Mouse (Mus musculus): ENCODE data around the gene Zfp128. TPM values are rescaled to one million over a fixed set of nuclear protein-coding genes. Genes with fewer than 3 reads are reported as not detected.

The Zfp128 gene
- polyA plus RNA-seq, 1 experiment from 2014 or later, result 8.9 TPM

DNA sequence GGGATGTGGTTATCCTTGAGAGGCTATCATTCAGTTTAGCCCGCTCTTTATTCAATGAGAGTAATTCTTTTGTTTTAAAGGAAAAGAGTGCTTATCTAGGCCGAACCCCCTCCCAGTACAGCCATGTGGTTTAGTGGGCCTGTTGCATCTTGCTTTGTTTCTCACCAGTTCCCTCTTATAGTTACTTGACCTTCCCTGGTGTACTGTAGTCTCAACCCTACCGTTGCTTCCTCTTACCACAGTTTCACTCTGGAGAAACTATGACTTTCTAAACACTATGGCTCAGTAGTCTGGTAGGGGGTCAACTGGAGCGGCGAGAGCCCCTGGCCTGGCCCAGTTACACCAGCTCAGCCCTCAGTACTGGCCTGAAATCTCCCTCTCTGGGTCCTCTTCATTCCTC, 6.6 kb downstream of the Zfp128 start:
- no peak overlapping the region for H3K27ac ChIP-seq (ENCODE audit: low read depth, low read length)
- no peaks in the 10 kb centered on the region for H3K27me3 ChIP-seq (replicated peaks; ENCODE audit: control insufficient read depth, insufficient read depth, low read length)
- H3K4me1 ChIP-seq (ENCODE audit: control insufficient read depth, insufficient read depth, low read length), result no peaks in the 10 kb centered on the region; the same call in 1 of the 2 replicates
- no peak overlapping the region for H3K4me3 ChIP-seq (ENCODE audit: low read depth, low read length)
- H3K9ac ChIP-seq (ENCODE audit: low read length), result no peak overlapping the region
- no peak for ATAC-seq
- no peaks in the 10 kb centered on the region for H3K9me3 ChIP-seq (replicated peaks; ENCODE audit: control insufficient read depth, low read length)
- H3K4me2 ChIP-seq (ENCODE audit: low read length), result no peak overlapping the region
- no peak for DNase-seq (ENCODE audit: low spot score)
- H3K36me3 ChIP-seq (ENCODE audit: control insufficient read depth, insufficient read depth, low read length), result peaks cover 75% of the 10 kb centered on the region
- 98% methylated on average over 5 of the region's 5 CpGs for WGBS

DNA sequence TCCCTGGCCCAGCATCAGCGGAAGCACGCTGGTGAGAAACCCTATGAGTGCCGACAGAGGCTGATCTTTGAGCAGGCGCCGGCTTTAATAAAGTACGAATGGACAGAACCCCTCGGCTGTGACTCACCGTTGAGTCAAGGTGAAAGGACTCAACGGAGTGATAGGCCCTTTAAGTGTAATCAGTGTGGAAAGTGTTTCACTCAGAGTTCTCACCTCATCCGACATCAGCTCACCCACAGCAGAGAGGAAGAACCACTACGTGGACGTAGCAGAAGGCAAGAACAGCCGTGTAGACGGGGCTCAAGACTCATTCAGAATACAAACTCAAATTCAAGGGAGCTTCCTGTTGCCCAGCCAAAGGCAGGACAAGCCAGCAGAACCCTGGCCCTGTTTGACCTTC, 10.0 kb downstream of the Zfp128 start:
- Histone ChIP-seq H3K27me3 (replicated peaks; ENCODE audit: control insufficient read depth, insufficient read depth, low read length) (no peaks in the 10 kb centered on the region), H3K4me1 (ENCODE audit: control insufficient read depth, insufficient read depth, low read length) (no peaks in the 10 kb centered on the region), H3K27ac (ENCODE audit: low read depth, low read length) (no peak overlapping the region), H3K4me2 (ENCODE audit: low read length) (no peak overlapping the region), H3K36me3 (ENCODE audit: control insufficient read depth, insufficient read depth, low read length) (peaks cover 56% of the 10 kb centered on the region), H3K4me3 (ENCODE audit: low read depth, low read length) (no peak overlapping the region), H3K9ac (ENCODE audit: low read length) (no peak overlapping the region), H3K9me3 (replicated peaks; ENCODE audit: control insufficient read depth, low read length) (no peaks in the 10 kb centered on the region)
- 93% methylated on average over 14 of the region's 14 CpGs for WGBS
- no peak for ATAC-seq
- DNase-seq (ENCODE audit: low spot score), result no peak

DNA sequence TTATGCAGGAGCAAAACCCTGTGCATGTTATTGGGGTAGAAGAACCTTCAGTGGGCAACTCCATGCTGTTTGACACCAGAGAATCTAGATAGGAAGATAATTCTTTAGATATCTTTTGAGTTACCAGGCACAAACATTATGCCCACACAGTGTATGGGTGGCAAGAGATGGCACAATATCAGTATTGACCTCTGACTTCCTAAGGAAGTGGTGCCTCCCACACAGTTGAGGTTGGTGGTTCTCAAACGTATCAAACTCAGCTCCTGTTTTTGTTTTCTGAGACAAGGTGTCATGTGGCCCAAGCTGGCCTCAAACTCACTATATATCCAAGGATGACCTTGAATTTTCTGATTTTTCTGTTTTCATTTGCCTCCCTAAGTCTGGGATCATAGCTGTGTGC, 10.4 kb downstream of the Zfp128 start:
- Histone ChIP-seq H3K27me3 (replicated peaks; ENCODE audit: control insufficient read depth, insufficient read depth, low read length) (no peaks in the 10 kb centered on the region), H3K4me1 (ENCODE audit: control insufficient read depth, insufficient read depth, low read length) (no peaks in the 10 kb centered on the region), H3K4me2 (ENCODE audit: low read length) (no peak overlapping the region), H3K4me3 (ENCODE audit: low read depth, low read length) (no peak overlapping the region), H3K36me3 (ENCODE audit: control insufficient read depth, insufficient read depth, low read length) (peaks cover 52% of the 10 kb centered on the region), H3K9me3 (replicated peaks; ENCODE audit: control insufficient read depth, low read length) (no peaks in the 10 kb centered on the region), H3K27ac (ENCODE audit: low read depth, low read length) (no peak overlapping the region), H3K9ac (ENCODE audit: low read length) (no peak overlapping the region)
- no peak for ATAC-seq
- no peak for DNase-seq (ENCODE audit: low spot score)
- 88% methylated on average over 1 of the region's 1 CpGs for WGBS

DNA sequence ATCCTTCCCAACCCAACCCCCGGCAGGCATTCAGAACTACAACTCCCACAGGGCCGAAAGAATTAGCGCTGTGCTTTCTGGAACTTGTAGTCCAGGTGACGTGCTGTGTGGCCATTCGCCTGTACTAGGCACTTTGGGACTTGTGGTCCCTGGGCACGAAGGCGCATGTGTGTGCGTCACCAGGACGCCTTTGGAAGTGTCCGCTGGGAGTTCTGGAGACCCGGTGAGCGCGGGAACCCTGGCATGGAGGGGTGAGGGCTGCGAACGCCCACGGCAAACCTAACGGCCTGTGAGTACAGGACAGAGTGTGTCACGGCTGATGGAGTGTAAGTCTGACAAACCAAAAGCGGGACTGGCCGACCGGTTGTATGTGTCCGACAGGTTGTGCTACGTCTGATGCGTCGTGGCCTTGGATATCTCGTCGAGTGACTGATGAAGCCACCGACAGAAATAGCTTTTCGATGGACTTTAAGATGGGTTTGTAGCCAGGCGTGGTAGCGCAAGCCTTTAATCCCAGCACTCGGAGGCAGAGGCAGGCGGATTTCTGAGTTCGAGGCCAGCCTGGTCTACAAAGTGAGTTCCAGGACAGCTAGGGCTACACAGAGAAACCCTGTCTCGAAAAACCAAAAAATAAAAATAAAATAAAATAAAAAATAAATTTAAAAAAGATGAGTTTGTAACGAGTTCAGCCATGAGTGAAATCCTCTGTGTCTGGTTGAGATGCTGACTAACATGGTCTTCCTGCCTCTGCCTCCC, 16.9 kb downstream of the Zfp128 start, which contains the start of gene Zscan22:
TSS of gene Zscan22 (plus strand) at position 161 of the 756 bp plus-strand sequence.
- DNase-seq (ENCODE audit: low spot score), result peak; percentile 99
- H3K4me2 ChIP-seq (ENCODE audit: low read length), result peak within 1 kb of the TSS; percentile 48
- no peak within 1 kb of the TSS for H3K27ac ChIP-seq (ENCODE audit: low read depth, low read length)
- peak within 1 kb of the TSS; percentile 65 for H3K4me3 ChIP-seq (ENCODE audit: low read depth, low read length)
- no peaks in the 10 kb centered on the region for H3K9me3 ChIP-seq (replicated peaks; ENCODE audit: control insufficient read depth, low read length)
- WGBS, result 7% methylated on average over 36 of the region's 36 CpGs
- peak within 1 kb of the TSS; percentile 70 for H3K9ac ChIP-seq (ENCODE audit: low read length)
- ATAC-seq, result peak; percentile 100
- H3K36me3 ChIP-seq (ENCODE audit: control insufficient read depth, insufficient read depth, low read length), result 0 out of 2 replicates have a peak, but pooled peaks cover 5% of the 10 kb centered on the region
- no peaks in the 10 kb centered on the region for H3K27me3 ChIP-seq (replicated peaks; ENCODE audit: control insufficient read depth, insufficient read depth, low read length)
- H3K4me1 ChIP-seq (ENCODE audit: control insufficient read depth, insufficient read depth, low read length), result peaks cover 8% of the 10 kb centered on the region; the same call in 1 of the 2 replicates

DNA sequence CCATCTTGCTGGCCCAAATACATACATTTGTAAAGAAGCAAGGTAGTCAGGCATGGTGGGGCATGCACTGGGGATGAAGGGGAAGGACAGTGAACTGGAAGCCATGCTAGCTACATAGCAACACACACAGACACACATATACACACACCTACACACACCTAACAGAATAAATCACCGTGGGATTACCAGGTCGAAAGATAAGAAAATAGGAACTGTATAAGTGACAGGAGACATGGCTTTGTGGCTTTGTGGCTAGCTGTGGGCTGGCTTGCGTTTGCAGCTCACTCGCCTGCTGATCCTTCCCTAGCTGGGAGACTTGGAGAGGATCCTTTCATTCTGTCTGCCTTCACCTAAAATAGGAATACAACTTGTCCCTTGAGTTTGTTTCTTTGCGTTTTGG, 20.5 kb downstream of the Zfp128 start:
- Histone ChIP-seq H3K4me3 (ENCODE audit: low read depth, low read length) (no peak overlapping the region), H3K9me3 (replicated peaks; ENCODE audit: control insufficient read depth, low read length) (no peaks in the 10 kb centered on the region), H3K27ac (ENCODE audit: low read depth, low read length) (no peak overlapping the region), H3K4me2 (ENCODE audit: low read length) (no peak overlapping the region), H3K4me1 (ENCODE audit: control insufficient read depth, insufficient read depth, low read length) (peaks cover 8% of the 10 kb centered on the region; the same call in 1 of the 2 replicates), H3K9ac (ENCODE audit: low read length) (no peak overlapping the region), H3K36me3 (ENCODE audit: control insufficient read depth, insufficient read depth, low read length) (peaks cover 34% of the 10 kb centered on the region), H3K27me3 (replicated peaks; ENCODE audit: control insufficient read depth, insufficient read depth, low read length) (no peaks in the 10 kb centered on the region)
- ATAC-seq, result no peak
- DNase-seq (ENCODE audit: low spot score), result no peak
- 96% methylated on average over 5 of the region's 5 CpGs for WGBS

DNA sequence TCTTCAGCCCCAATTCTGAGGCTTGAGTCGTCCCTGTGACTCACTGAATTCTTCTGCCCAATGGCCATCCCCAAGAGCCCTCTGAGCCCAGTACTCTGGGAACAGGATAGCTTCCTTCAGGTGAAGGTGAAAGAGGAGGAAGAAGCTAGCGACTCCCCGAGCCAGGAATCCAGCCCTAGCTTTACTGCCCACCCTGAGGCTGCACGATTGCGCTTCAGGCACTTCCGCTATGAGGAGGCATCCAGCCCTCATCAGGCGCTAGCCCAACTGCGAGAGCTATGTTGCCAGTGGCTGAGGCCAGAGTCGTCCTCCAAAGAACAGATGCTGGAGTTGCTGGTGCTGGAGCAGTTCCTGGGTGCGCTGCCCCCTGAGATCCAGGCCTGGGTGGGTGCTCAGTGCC, 22.6 kb downstream of the Zfp128 start:
- ATAC-seq (no peak), DNase-seq (ENCODE audit: low spot score) (no peak)
- peaks cover 3% of the 10 kb centered on the region; the same call in 1 of the 2 replicates for H3K4me1 ChIP-seq (ENCODE audit: control insufficient read depth, insufficient read depth, low read length)
- H3K9me3 ChIP-seq (replicated peaks; ENCODE audit: control insufficient read depth, low read length), result no peaks in the 10 kb centered on the region
- peaks cover 55% of the 10 kb centered on the region for H3K36me3 ChIP-seq (ENCODE audit: control insufficient read depth, insufficient read depth, low read length)
- H3K4me2 ChIP-seq (ENCODE audit: low read length), result no peak overlapping the region
- no peak overlapping the region for H3K27ac ChIP-seq (ENCODE audit: low read depth, low read length)
- H3K9ac ChIP-seq (ENCODE audit: low read length), result no peak overlapping the region
- H3K4me3 ChIP-seq (ENCODE audit: low read depth, low read length), result no peak overlapping the region
- 54% methylated on average over 10 of the region's 10 CpGs for WGBS
- no peaks in the 10 kb centered on the region for H3K27me3 ChIP-seq (replicated peaks; ENCODE audit: control insufficient read depth, insufficient read depth, low read length)

DNA sequence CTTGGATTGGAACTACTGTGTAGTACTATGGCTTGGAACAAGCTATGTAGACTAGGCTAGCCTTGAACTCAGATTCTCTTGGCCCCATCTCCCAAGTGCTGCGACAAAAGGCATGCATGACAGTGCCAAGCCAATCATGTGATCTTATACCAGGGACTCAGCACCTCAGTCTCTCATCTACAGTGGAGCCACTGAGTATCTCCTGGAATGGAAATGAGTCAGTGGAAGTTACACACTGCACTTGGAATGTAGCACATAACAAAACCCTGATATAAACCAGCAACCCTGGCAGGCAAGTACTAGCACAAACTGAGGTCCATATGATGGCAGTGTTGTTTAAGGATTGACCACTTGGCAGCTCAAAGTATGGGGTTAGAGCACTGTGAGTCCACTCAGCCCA, 24.2 kb downstream of the Zfp128 start:
- WGBS, result 86% methylated on average over 1 of the region's 1 CpGs

DNA sequence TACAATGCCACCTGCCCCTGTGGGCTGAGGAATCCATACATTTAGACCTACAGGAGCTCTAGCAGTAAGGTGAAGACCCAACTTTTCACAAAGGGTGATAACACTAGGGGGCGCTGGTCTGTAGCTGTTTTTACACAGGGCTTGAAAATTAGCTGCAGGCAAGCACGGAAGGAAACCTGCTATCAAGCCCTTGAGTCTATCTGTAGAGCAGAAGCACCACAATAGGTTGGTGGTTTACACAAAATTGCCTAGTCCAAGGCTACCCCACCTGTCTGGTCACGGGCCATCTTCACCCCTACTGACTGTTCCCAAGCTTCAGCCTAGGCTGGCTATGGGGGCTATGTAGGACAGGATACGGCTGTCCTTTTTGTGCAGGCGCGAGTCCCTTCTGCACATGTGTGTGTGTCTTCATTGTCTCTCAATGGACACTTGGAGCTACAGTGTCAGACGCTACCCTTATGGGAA, 28.6 kb downstream of the Zfp128 start:
- DNase-seq (ENCODE audit: low spot score), result peak; percentile 80
- peak; percentile 40 for ATAC-seq
- peaks cover 6% of the 10 kb centered on the region; the same call in 1 of the 2 replicates for H3K4me1 ChIP-seq (ENCODE audit: control insufficient read depth, insufficient read depth, low read length)
- H3K9me3 ChIP-seq (replicated peaks; ENCODE audit: control insufficient read depth, low read length), result no peaks in the 10 kb centered on the region
- H3K27ac ChIP-seq (ENCODE audit: low read depth, low read length), result peak overlapping the region; percentile 83
- H3K4me3 ChIP-seq (ENCODE audit: low read depth, low read length), result peak overlapping the region; percentile 39
- WGBS, result 33% methylated on average over 7 of the region's 7 CpGs
- peak overlapping the region; percentile 65; the same call in 1 of the 2 replicates for H3K9ac ChIP-seq (ENCODE audit: low read length)
- peak overlapping the region; percentile 63 for H3K4me2 ChIP-seq (ENCODE audit: low read length)
- peaks cover 43% of the 10 kb centered on the region for H3K36me3 ChIP-seq (ENCODE audit: control insufficient read depth, insufficient read depth, low read length)
- no peaks in the 10 kb centered on the region for H3K27me3 ChIP-seq (replicated peaks; ENCODE audit: control insufficient read depth, insufficient read depth, low read length)

More for the DNA sequence above, 24.2 kb downstream of the Zfp128 start:
- no peak for ATAC-seq
- no peak overlapping the region for H3K4me2 ChIP-seq (ENCODE audit: low read length)
- H3K9ac ChIP-seq (ENCODE audit: low read length), result no peak overlapping the region
- H3K4me3 ChIP-seq (ENCODE audit: low read depth, low read length), result no peak overlapping the region
- H3K27ac ChIP-seq (ENCODE audit: low read depth, low read length), result no peak overlapping the region
- peaks cover 59% of the 10 kb centered on the region for H3K36me3 ChIP-seq (ENCODE audit: control insufficient read depth, insufficient read depth, low read length)
- H3K9me3 ChIP-seq (replicated peaks; ENCODE audit: control insufficient read depth, low read length), result no peaks in the 10 kb centered on the region
- H3K4me1 ChIP-seq (ENCODE audit: control insufficient read depth, insufficient read depth, low read length), result peaks cover 6% of the 10 kb centered on the region; the same call in 1 of the 2 replicates
- no peaks in the 10 kb centered on the region for H3K27me3 ChIP-seq (replicated peaks; ENCODE audit: control insufficient read depth, insufficient read depth, low read length)
- no peak for DNase-seq (ENCODE audit: low spot score)

DNA sequence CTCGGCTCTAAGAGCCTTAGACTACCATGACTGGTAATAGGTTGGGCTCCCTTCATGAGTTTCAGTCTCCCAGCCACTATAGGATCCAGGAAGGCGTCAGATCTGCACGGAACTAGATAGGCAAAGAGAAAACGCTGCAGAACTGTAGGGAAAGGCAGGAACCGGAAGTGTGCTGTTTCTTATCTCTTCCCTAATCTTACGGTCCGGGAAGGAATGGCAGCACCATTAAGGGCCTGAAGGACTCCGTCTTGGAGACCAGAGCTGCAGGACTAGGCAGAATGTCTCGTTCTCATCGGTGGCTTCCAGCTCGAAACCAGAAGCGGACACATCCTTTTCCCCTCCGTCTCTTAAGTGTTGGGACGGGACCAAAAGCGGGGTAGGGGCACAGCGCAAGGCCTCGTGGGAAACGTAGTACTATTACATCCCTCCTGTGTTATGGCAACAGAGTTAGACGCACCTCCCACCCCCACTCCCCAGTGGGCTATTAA, 29.2 kb downstream of the Zfp128 start:
- H3K4me3 ChIP-seq (ENCODE audit: low read depth, low read length), result peak overlapping the region; percentile 39
- H3K36me3 ChIP-seq (ENCODE audit: control insufficient read depth, insufficient read depth, low read length), result peaks cover 39% of the 10 kb centered on the region
- H3K4me1 ChIP-seq (ENCODE audit: control insufficient read depth, insufficient read depth, low read length), result peaks cover 6% of the 10 kb centered on the region; the same call in 1 of the 2 replicates
- peak overlapping the region; percentile 65 for H3K9ac ChIP-seq (ENCODE audit: low read length)
- H3K27me3 ChIP-seq (replicated peaks; ENCODE audit: control insufficient read depth, insufficient read depth, low read length), result no peaks in the 10 kb centered on the region
- WGBS, result 7% methylated on average over 19 of the region's 19 CpGs
- peak; percentile 88 for ATAC-seq
- H3K9me3 ChIP-seq (replicated peaks; ENCODE audit: control insufficient read depth, low read length), result no peaks in the 10 kb centered on the region
- H3K27ac ChIP-seq (ENCODE audit: low read depth, low read length), result peak overlapping the region; percentile 83
- DNase-seq (ENCODE audit: low spot score), result peak; percentile 78
- H3K4me2 ChIP-seq (ENCODE audit: low read length), result peak overlapping the region; percentile 63

All from forebrain, embryonic 14.5 days (tissue).